Mouse (Mus musculus) embryonic facial prominence, embryonic 15.5 days (tissue): ENCODE data around the gene Sass6. TPM values are rescaled to one million over a fixed set of nuclear protein-coding genes. Genes with fewer than 3 reads are reported as not detected.
"Not testable (repeated sequence)": the region's sequence is repeated elsewhere in the genome, so short reads cannot be mapped to it uniquely, and the experiment has no call there.

Source experiments
- ATAC-seq: fragments of 200-750 bp; cut with Nextera tagmentation; 2 replicates; pipeline ENCODE4 v1.8.0; 2017; ENCODE audit warnings: low read depth, moderate TSS enrichment; ENCODE audit not compliant: insufficient number of reproducible peaks, low FRiP score, low TSS enrichment
- H3K27ac ChIP-seq: fragments of 300-500 bp; sonication (generic); replicated peaks from 2 replicates; pipeline ENCODE4 v1.5.1; 2015; ENCODE audit warnings: mild to moderate bottlenecking, inconsistent platforms
- H3K27me3 ChIP-seq: fragments of 300-500 bp; sonication (generic); 2 replicates; pipeline ENCODE4 v1.6.1; 2015; ENCODE audit warnings: inconsistent platforms
- H3K36me3 ChIP-seq: fragments of 300-500 bp; sonication (generic); 2 replicates; pipeline ENCODE4 v1.6.1; 2015; ENCODE audit warnings: mild to moderate bottlenecking, inconsistent platforms
- H3K4me1 ChIP-seq: fragments of 300-500 bp; sonication (generic); 2 replicates; pipeline ENCODE4 v1.6.1; 2015; ENCODE audit warnings: inconsistent platforms
- H3K4me2 ChIP-seq: fragments of 300-500 bp; sonication (generic); replicated peaks from 2 replicates; pipeline ENCODE4 v1.6.1; 2015; ENCODE audit warnings: mild to moderate bottlenecking, inconsistent platforms
- H3K4me3 ChIP-seq: fragments of 300-500 bp; sonication (generic); replicated peaks from 2 replicates; pipeline ENCODE4 v1.5.1; 2015; ENCODE audit warnings: mild to moderate bottlenecking, inconsistent platforms
- H3K9ac ChIP-seq: fragments of 300-500 bp; sonication (generic); 2 replicates; pipeline ENCODE4 v1.6.1; 2015; ENCODE audit warnings: inconsistent platforms
- H3K9me3 ChIP-seq: fragments of 300-500 bp; sonication (generic); replicated peaks from 2 replicates; pipeline ENCODE4 v1.6.1; 2016; ENCODE audit warnings: inconsistent platforms
- WGBS: fragments of 180-500 bp; shearing (Covaris S2); methylation state at CpG from one replicate; pipeline ENCODE4 v1.1.7; 2015; 5-methylcytosine and 5-hydroxymethylcytosine counted together
- polyA plus RNA-seq: library from polyadenylated mRNA; unstranded; fragments of >200 nt; fragmentation: Nextera tagmentation; extraction: Ambion mirVana; gene quantifications from 2 replicates; pipeline ENCODE4 v1.2.1, GENCODE M21; 2015

The Sass6 gene
- polyA plus RNA-seq, 1 experiment from 2014 or later: 20.1 TPM

DNA sequence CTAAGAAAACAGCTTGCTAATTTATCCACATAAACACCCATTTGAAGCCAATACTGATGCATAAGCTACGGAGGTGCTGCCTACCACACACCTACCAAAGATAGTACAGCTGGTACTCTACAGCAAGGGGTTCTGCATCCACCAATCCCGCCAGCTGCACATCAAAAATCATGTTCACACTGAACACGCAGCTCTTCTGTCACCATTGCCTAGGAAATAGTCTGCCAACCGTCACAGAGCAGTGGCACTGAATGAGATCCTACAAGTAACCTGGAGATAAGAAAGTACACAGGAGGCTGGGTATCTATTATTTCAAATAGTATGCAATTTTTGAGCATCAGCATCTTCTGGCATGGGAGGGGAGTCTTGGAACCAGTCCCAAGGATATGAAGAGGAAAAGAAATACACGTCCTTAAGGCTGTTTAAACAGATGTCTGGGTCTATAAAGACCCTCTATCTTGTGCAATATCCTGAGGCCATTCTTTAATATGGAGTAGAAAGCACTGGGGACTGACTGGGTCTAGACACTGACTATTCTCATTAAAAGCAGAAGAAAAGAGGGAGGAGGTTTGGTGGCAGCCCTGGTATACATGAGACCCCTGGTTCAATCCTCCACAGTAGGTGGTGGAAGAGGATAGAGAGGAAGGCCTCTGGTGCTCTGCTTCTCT lies 58.6 kb downstream of the Sass6 start:
- ATAC-seq: no peak
- no peak overlapping the region for H3K4me2 ChIP-seq
- H3K9me3 ChIP-seq: no peaks in the 10 kb centered on the region
- H3K9ac ChIP-seq: no peak overlapping the region
- H3K36me3 ChIP-seq: peaks cover 6% of the 10 kb centered on the region; the same call in 1 of the 2 replicates
- H3K27me3 ChIP-seq: no peaks in the 10 kb centered on the region
- 71% methylated on average over 5 of the region's 5 CpGs for WGBS
- H3K27ac ChIP-seq: no peak overlapping the region
- peaks cover 9% of the 10 kb centered on the region; the same call in 1 of the 2 replicates for H3K4me1 ChIP-seq
- H3K4me3 ChIP-seq: no peak overlapping the region

DNA sequence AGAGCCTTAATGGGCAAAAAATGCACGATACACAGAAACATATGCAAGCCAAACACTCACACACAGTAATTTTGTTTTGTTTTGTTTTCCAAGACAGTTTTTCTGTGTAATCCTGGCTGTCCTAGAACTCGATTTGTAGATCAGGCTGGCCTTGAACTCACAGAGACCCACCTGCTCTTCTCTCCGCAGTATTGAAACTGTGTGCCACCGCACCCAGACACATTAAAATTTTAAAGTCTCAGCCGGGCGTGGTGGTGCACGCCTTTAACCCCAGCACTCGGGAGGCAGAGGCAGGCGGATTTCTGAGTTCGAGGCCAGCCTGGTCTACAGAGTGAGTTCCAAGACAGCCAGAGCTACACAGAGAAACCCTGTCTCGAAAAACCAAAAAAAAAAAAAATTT lies 59.3 kb downstream of the Sass6 start:
- ATAC-seq, H3K4me3 ChIP-seq, H3K4me2 ChIP-seq, H3K9ac ChIP-seq, H3K9me3 ChIP-seq, H3K36me3 ChIP-seq, H3K27ac ChIP-seq, H3K27me3 ChIP-seq: not testable (repeated sequence)
- H3K4me1 ChIP-seq: peaks cover 13% of the 10 kb centered on the region
- 92% methylated on average over 11 of the region's 11 CpGs for whole genome bisulfite sequencing

DNA sequence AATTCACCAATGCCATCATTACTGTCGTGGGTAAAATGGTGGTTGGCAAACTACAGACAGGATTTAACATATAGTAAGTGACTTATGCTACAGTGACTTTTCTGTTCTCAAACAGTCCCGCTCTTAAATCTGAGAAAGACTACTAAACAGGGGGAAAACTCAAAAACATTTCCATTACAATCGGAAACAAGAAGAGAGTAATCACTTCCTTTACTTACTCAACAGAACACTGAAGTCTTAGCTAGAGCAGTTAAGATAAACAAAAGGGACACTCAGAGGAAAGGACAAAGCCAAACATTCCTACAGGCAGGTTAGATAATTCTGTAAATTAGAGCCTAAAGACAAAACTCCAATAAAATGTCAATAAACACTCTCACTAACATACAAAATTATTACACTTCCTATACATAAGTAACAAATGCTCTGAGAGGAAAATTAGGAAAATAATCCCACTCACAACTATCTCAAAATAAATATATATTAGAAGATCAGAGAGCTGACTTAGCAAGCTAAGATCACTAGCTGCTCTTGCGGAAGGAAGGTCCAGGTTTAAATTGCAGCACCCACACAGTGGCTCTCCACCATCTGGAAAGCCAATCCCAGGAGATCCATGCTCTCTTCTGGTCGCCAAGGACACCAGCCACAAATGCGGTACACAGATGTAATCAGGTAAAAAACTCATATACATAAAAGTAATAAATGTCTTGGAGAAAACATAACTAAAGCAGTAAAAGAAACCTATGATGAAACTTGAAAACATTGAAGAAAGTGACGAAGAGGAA lies 61.6 kb downstream of the Sass6 start:
- 78% methylated on average over 7 of the region's 7 CpGs for WGBS
- H3K36me3 ChIP-seq: no peaks in the 10 kb centered on the region

DNA sequence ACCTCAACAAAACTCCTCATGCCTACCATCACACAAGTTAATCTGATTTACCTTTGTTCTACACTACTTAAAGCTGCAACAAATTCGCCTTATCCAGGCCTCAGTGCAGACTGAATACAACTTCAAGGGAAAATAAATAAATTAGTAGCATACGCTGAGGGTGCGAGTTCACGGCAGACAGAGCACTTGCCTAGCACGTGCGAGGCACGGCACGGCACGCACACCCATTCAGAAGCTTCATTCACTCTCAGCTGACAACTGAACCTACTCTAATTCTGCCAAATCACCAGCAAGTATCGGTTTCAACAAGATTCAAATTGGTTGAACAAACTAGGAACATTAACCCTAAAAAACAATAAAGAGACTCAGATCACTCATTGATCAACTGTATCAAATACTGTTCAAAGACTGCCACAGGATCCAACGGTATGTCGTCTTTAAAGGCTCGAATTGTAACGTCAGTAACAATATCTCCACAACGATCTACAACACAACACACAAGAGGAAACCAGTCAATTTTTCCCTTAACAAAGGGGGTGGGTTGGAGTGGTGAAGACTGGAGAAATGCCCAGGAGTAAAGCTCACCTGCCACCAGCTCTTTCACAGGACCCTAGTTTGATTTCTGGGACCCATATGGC lies 64.3 kb downstream of the Sass6 start:
- H3K4me2 ChIP-seq: no peak overlapping the region
- H3K27me3 ChIP-seq: no peaks in the 10 kb centered on the region
- peaks cover 36% of the 10 kb centered on the region for H3K4me1 ChIP-seq
- whole genome bisulfite sequencing: 37% methylated on average over 15 of the region's 15 CpGs
- ATAC-seq: no peak
- no peaks in the 10 kb centered on the region for H3K36me3 ChIP-seq
- no peak overlapping the region for H3K27ac ChIP-seq
- H3K4me3 ChIP-seq: no peak overlapping the region
- H3K9ac ChIP-seq: no peak overlapping the region
- no peaks in the 10 kb centered on the region for H3K9me3 ChIP-seq

More for the DNA sequence above, 61.6 kb downstream of the Sass6 start:
- H3K4me2 ChIP-seq: no peak overlapping the region
- no peaks in the 10 kb centered on the region for H3K27me3 ChIP-seq
- H3K9ac ChIP-seq: no peak overlapping the region
- H3K9me3 ChIP-seq: no peaks in the 10 kb centered on the region
- H3K4me1 ChIP-seq: peaks cover 31% of the 10 kb centered on the region
- no peak overlapping the region for H3K27ac ChIP-seq
- H3K4me3 ChIP-seq: no peak overlapping the region
- ATAC-seq: no peak

DNA sequence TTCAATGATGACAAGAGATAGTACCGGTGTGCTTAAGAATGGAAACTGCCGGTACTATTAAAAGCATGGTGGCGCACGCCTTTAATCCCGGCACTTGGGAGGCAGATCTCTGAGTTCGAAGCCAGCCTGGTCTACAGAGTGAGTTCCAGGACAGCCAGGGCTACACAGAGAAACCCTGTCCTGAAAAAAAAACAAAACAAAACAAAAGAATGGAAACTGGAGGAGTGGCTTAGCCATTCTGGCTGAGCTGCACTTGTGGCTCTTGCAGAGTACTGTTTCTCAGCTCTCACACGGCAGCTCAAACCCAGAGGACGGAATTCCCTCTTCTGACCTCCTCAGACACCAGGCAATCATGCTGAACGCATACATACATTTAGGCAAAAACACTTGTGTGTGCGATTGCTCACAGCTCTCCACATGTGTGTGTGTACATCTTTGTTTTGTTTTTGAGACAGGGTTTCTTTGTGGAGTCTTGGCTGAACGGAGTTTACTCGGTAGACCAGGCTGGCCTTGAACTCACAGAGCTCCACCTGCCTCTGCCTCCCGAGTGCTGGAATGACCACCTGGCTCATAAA lies 65.2 kb downstream of the Sass6 start:
- Histone ChIP-seq H3K9me3 (no peaks in the 10 kb centered on the region), H3K4me2 (peak overlapping the region; percentile 58; the same call in 1 of the 2 replicates), H3K36me3 (no peaks in the 10 kb centered on the region), H3K9ac (no peak overlapping the region), H3K27me3 (no peaks in the 10 kb centered on the region), H3K27ac (no peak overlapping the region), H3K4me3 (no peak overlapping the region), H3K4me1 (peaks cover 36% of the 10 kb centered on the region)
- WGBS: 75% methylated on average over 13 of the region's 13 CpGs
- ATAC-seq: no peak

DNA sequence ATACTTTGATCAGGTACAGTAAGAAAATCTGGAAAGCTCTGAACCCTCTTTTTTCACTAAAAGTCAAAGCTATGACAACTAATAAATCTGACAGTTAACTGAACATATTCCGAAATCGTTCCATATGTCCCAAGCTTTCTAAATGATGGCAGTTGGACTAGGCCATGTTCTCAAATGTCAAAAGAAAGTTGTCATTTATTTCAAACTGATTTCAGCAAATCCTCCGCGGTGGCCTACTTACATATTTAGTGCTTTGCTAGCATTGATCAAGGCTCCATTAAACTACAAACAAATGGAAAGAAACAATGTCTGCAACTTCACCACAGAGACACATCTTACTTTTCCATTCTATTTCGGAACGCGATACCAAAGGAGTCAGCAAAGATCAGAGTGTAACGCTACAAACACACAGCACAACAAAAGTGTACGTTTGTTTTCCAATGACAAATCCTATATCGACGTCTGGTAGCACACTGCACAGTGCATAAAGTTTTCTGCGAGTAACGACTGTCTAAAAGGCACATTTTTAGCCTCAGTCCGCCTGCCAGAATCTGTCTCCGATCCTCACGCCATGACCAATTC lies 66.6 kb downstream of the Sass6 start:
- no peaks in the 10 kb centered on the region for H3K9me3 ChIP-seq
- peak overlapping the region; percentile 58 for H3K4me2 ChIP-seq
- no peak for ATAC-seq
- no peaks in the 10 kb centered on the region for H3K27me3 ChIP-seq
- peak overlapping the region; percentile 95 for H3K27ac ChIP-seq
- H3K4me3 ChIP-seq: peak overlapping the region; percentile 94
- H3K4me1 ChIP-seq: peaks cover 36% of the 10 kb centered on the region
- peak overlapping the region; percentile 97 for H3K9ac ChIP-seq
- WGBS: 2% methylated on average over 16 of the region's 16 CpGs
- no peaks in the 10 kb centered on the region for H3K36me3 ChIP-seq

DNA sequence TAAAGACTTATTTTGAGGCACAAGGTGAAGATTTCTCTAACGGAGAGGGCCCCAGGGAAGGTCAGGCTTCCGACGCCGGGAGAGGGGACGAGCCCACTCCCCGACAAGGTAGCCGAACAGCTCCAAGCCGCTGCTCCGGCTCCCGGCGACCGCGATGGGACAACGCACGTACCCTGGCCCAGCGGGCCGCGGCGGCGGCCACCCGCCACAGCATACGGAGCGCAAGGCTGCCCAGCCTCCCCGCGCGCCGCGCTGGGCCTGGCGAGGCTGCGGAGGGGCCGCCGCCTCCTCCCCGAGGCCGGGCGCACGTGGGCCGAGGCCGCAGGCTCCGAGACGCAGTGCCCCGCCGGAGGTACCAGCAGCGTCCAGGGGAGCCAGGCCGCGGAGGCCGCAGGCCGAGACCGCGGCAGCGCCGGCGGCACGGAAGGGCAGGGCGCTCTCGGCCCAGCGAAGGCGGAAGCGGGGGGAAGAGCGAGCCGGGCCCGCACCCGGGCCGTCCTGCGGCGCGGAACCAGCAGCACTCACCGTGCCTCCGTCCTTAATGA lies 67.2 kb downstream of the Sass6 start:
- H3K27ac ChIP-seq: peak overlapping the region; percentile 95
- H3K27me3 ChIP-seq: no peaks in the 10 kb centered on the region
- H3K9ac ChIP-seq: peak overlapping the region; percentile 97
- no peaks in the 10 kb centered on the region for H3K9me3 ChIP-seq
- peak; percentile 84 for ATAC-seq
- peak overlapping the region; percentile 94 for H3K4me3 ChIP-seq
- peaks cover 35% of the 10 kb centered on the region for H3K4me1 ChIP-seq
- H3K36me3 ChIP-seq: no peaks in the 10 kb centered on the region
- peak overlapping the region; percentile 58 for H3K4me2 ChIP-seq
- WGBS: under 1% methylated on average over 53 of the region's 68 CpGs

DNA sequence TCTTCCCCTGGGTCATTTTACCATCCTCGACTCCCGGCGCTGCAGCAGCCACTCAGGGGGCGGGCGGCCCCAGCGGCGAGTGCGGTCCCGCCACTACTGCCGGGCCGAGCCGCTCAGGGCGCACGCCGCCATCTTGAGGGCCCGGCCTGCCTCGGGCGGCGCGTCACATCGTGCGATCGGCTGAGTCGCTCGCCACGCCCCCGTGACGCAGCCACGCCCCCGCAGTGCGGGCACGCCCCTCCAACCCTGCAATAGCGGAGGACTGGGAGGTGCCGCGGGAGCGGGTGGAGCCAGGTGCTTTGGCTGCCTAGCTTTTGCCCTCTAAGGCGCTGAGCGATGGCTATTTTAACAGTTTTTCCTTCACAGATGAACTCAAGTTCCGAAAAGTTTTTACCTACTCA lies 67.7 kb downstream of the Sass6 start, which contains the start of gene Mfsd14a:
Gene Mfsd14a, minus strand, starts transcription at position 215 of the 401 bp plus-strand sequence.
- Histone ChIP-seq H3K9ac (peak within 1 kb of the TSS; percentile 97), H3K4me3 (peak within 1 kb of the TSS; percentile 94), H3K4me2 (peak within 1 kb of the TSS; percentile 63), H3K27me3 (no peaks in the 10 kb centered on the region), H3K4me1 (peaks cover 29% of the 10 kb centered on the region), H3K9me3 (no peaks in the 10 kb centered on the region), H3K27ac (peak within 1 kb of the TSS; percentile 95), H3K36me3 (no peaks in the 10 kb centered on the region)
- peak; percentile 100 for ATAC-seq
- under 1% methylated on average over 38 of the region's 39 CpGs for WGBS

DNA sequence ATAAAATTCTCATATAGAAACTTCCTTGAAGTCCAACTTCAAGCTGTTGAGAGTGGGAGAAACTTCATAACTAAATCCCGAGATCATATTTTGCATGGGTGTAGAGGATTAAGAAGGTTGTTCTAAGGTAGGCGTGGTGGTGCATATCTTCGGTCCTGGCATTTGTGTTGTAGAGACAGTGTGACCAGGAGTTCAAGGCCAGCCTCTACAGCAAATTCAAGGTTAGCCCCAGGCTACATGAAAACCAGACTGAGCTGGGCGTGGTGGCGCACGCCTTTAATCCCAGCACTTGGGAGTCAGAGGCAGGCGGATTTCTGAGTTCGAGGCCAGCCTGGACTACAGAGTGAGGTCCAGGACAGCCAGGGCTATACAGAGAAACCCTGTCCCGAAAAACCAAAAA lies 69.5 kb downstream of the Sass6 start:
- not testable (repeated sequence) for H3K4me2 ChIP-seq, H3K9me3 ChIP-seq, H3K4me3 ChIP-seq, H3K9ac ChIP-seq, H3K36me3 ChIP-seq, H3K27ac ChIP-seq, ATAC-seq, H3K27me3 ChIP-seq
- WGBS: 90% methylated on average over 9 of the region's 9 CpGs
- peaks cover 21% of the 10 kb centered on the region for H3K4me1 ChIP-seq
